Mouse (Mus musculus) erythroblast, embryonic 14.5 days (primary cell): ENCODE results near the gene Hist3h2a.

Experiments
- GATA1 ChIP-seq: IDR thresholded peaks from 2 replicates; pipeline ENCODE4 v1.6.1; 2012; ENCODE audit warnings: low read length, inconsistent platforms, mixed read lengths
- TAL1 ChIP-seq: IDR thresholded peaks from 3 replicates; pipeline ENCODE4 v1.6.1; 2012; ENCODE audit warnings: low read length, inconsistent platforms, mixed read lengths

DNA sequence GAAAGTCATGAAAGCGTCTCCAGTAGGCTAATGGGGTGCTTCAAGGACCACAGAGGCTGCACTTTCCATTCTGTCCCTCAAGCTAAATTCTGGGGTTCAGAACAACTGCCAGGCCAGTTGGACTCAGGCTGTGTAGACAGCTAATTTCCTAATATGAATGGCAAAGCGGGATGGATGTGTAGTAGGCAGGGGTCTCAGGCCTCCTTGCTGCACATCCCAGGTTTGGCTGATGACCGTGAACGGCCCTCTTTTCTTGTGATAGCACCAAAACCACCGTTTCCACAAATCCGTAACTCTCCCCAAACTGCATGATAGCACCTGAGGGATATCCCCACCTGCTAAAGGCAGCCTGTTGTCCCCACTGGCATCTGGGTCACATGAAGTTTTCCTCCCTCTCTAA, 4.1 kb downstream of the Hist3h2a start:
- no peak for TF ChIP-seq GATA1
- TF ChIP-seq TAL1, result no peak
